Mouse (Mus musculus): ENCODE measurements around the gene Crb2. TPM values are rescaled to one million over a fixed set of nuclear protein-coding genes. Genes with fewer than 3 reads are reported as not detected.

Crb2 gene
- total and polyA plus RNA-seq, 3 experiments = not detected

GRCm38 (mm10) chr2:37758343-37759015, 17.6 kb upstream of the Crb2 start:
- no peak for TF ChIP-seq TBP (IDR thresholded peaks at IDR 0.05; ENCODE audit: low read depth, low read length)
- Histone ChIP-seq H3K9ac (ENCODE audit: control insufficient read depth, low read depth, low read length, poor library complexity, severe bottlenecking) (no peak overlapping the region), H3K27ac (ENCODE audit: control insufficient read depth, low read depth, low read length) (no peak overlapping the region), H3K4me1 (ENCODE audit: control insufficient read depth in 1 of 2, insufficient read depth in 2 of 2, low read length in 2 of 2) (no peaks in the 10 kb centered on the region; a peak in 1 of 4 replicates), H3K4me3 (ENCODE audit: control insufficient read depth in 1 of 2, insufficient read depth in 1 of 2, low read depth in 2 of 2, low read length in 2 of 2) (no peak overlapping the region), H3K79me2 (ENCODE audit: control insufficient read depth, insufficient read depth, low read length, poor library complexity) (no peaks in the 10 kb centered on the region), H3K27me3 (ENCODE audit: control insufficient read depth in 1 of 2, insufficient read depth in 2 of 2, low read length in 2 of 2) (peaks cover 0 to 1% of the 10 kb centered on the region in 2 experiments; a peak in 1 of 4 replicates), H3K36me3 (ENCODE audit: control insufficient read depth in 1 of 2, insufficient read depth in 2 of 2, low read length in 2 of 2) (no peaks in the 10 kb centered on the region; a peak in 1 of 4 replicates), H3K9me3 (replicated peaks; ENCODE audit: insufficient read depth, low read length) (no peaks in the 10 kb centered on the region)
- no peak for DNase-seq (ENCODE audit: low read depth, low spot score)

GRCm38 (mm10) chr2:37760633-37761032, 15.4 kb upstream of the Crb2 start:
- TF ChIP-seq TBP (IDR thresholded peaks at IDR 0.05; ENCODE audit: low read depth, low read length) = no peak
- no peak for TF ChIP-seq ZMIZ1 (IDR thresholded peaks at IDR 0.05; ENCODE audit: low read depth, low read length)
- no peak for TF ChIP-seq POLR2AphosphoS5 (IDR thresholded peaks at IDR 0.05; ENCODE audit: borderline replicate concordance, low read depth, low read length)
- no peak for TF ChIP-seq USF1 (IDR thresholded peaks at IDR 0.05; ENCODE audit: low read depth, low read length)
- no peak for TF ChIP-seq NELFE (IDR thresholded peaks at IDR 0.05; ENCODE audit: low read depth, low read length)
- no peak for TF ChIP-seq ETS1 (IDR thresholded peaks at IDR 0.05; ENCODE audit: low read depth, low read length)
- peaks cover 0 to 1% of the 10 kb centered on the region in 2 experiments; a peak in 1 of 4 replicates for H3K27me3 ChIP-seq (ENCODE audit: control insufficient read depth in 1 of 2, insufficient read depth in 2 of 2, low read length in 2 of 2)
- DNase-seq (ENCODE audit: low read depth, low spot score) = no peak

GRCm38 (mm10) chr2:37763638-37764037, 12.4 kb upstream of the Crb2 start:
- Histone ChIP-seq H3K36me3 (ENCODE audit: control insufficient read depth in 1 of 2, insufficient read depth in 2 of 2, low read length in 2 of 2) (no peaks in the 10 kb centered on the region), H3K9ac (ENCODE audit: control insufficient read depth, low read depth, low read length, poor library complexity, severe bottlenecking) (no peak overlapping the region), H3K27ac (ENCODE audit: control insufficient read depth, low read depth, low read length) (no peak overlapping the region), H3K9me3 (replicated peaks; ENCODE audit: insufficient read depth, low read length) (no peaks in the 10 kb centered on the region), H3K27me3 (ENCODE audit: control insufficient read depth in 1 of 2, insufficient read depth in 2 of 2, low read length in 2 of 2) (no peaks in the 10 kb centered on the region), H3K4me3 (ENCODE audit: control insufficient read depth in 1 of 2, insufficient read depth in 1 of 2, low read depth in 2 of 2, low read length in 2 of 2) (no peak overlapping the region), H3K79me2 (ENCODE audit: control insufficient read depth, insufficient read depth, low read length, poor library complexity) (no peaks in the 10 kb centered on the region), H3K4me1 (ENCODE audit: control insufficient read depth in 1 of 2, insufficient read depth in 2 of 2, low read length in 2 of 2) (no peaks in the 10 kb centered on the region)
- TF ChIP-seq ZC3H11A (IDR thresholded peaks at IDR 0.05; ENCODE audit: low read depth, low read length) = no peak
- TF ChIP-seq POLR2AphosphoS2 (IDR thresholded peaks at IDR 0.05; ENCODE audit: low read length) = no peak
- TF ChIP-seq GATA1 (IDR thresholded peaks at IDR 0.05; ENCODE audit: low read depth, low read length) = no peak
- TF ChIP-seq CHD1 (IDR thresholded peaks at IDR 0.05; ENCODE audit: low read depth, low read length) = no peak
- TF ChIP-seq EP300 (IDR thresholded peaks at IDR 0.05; ENCODE audit: low read depth in 1 of 2, low read length in 2 of 2) = no peak
- no peak for TF ChIP-seq TBP (IDR thresholded peaks at IDR 0.05; ENCODE audit: low read depth, low read length)
- no peak for TF ChIP-seq POLR2AphosphoS5 (IDR thresholded peaks at IDR 0.05; ENCODE audit: borderline replicate concordance, low read depth, low read length)
- no peak for TF ChIP-seq MEF2A (IDR thresholded peaks at IDR 0.05; ENCODE audit: extremely low read depth, insufficient replicate concordance, low read depth, low read length, poor library complexity, severe bottlenecking)
- TF ChIP-seq ETS1 (IDR thresholded peaks at IDR 0.05; ENCODE audit: low read depth, low read length) = no peak
- TF ChIP-seq ZKSCAN1 (IDR thresholded peaks at IDR 0.05; ENCODE audit: low read depth, low read length) = no peak
- TF ChIP-seq MYC (IDR thresholded peaks at IDR 0.05; ENCODE audit: low read depth, low read length) = no peak
- TF ChIP-seq E2F4 (IDR thresholded peaks at IDR 0.05; ENCODE audit: borderline replicate concordance, low read depth, low read length) = no peak
- TF ChIP-seq SIN3A (IDR thresholded peaks at IDR 0.05; ENCODE audit: low read length) = no peak
- no peak for TF ChIP-seq USF1 (IDR thresholded peaks at IDR 0.05; ENCODE audit: low read depth, low read length)
- TF ChIP-seq MAZ (IDR thresholded peaks at IDR 0.05; ENCODE audit: low read depth, low read length) = no peak
- TF ChIP-seq KAT2A (conservative IDR thresholded peaks at IDR 0.05; ENCODE audit: low read depth, low read length) = no peak
- no peak for TF ChIP-seq NELFE (IDR thresholded peaks at IDR 0.05; ENCODE audit: low read depth, low read length)
- no peak for TF ChIP-seq CHD2 (IDR thresholded peaks at IDR 0.05; ENCODE audit: low read length)
- TF ChIP-seq MXI1 (IDR thresholded peaks at IDR 0.05; ENCODE audit: low read depth, low read length) = no peak
- DNase-seq (ENCODE audit: low read depth, low spot score) = no peak

More at GRCm38 (mm10) chr2:37760633-37761032, 15.4 kb upstream of the Crb2 start:
- Histone ChIP-seq H3K79me2 (ENCODE audit: control insufficient read depth, insufficient read depth, low read length, poor library complexity) (no peaks in the 10 kb centered on the region), H3K36me3 (ENCODE audit: control insufficient read depth in 1 of 2, insufficient read depth in 2 of 2, low read length in 2 of 2) (no peaks in the 10 kb centered on the region; a peak in 1 of 4 replicates), H3K4me1 (ENCODE audit: control insufficient read depth in 1 of 2, insufficient read depth in 2 of 2, low read length in 2 of 2) (no peaks in the 10 kb centered on the region; a peak in 1 of 4 replicates), H3K27ac (ENCODE audit: control insufficient read depth, low read depth, low read length) (no peak overlapping the region), H3K9me3 (replicated peaks; ENCODE audit: insufficient read depth, low read length) (no peaks in the 10 kb centered on the region), H3K4me3 (ENCODE audit: control insufficient read depth in 1 of 2, insufficient read depth in 1 of 2, low read depth in 2 of 2, low read length in 2 of 2) (no peak overlapping the region), H3K9ac (ENCODE audit: control insufficient read depth, low read depth, low read length, poor library complexity, severe bottlenecking) (no peak overlapping the region)
